Mouse (Mus musculus) midbrain, postnatal 0 days (tissue): ENCODE measurements around the gene Traf7. TPM values are rescaled to one million over a fixed set of nuclear protein-coding genes. Genes with fewer than 3 reads are reported as not detected.

Source experiments
- ATAC-seq: fragments of 200-750 bp; cut with Nextera tagmentation; 2 replicates; pipeline ENCODE4 v1.8.0; 2017; ENCODE audit warnings: moderate number of reproducible peaks, mild to moderate bottlenecking, moderate TSS enrichment, moderate library complexity; ENCODE audit not compliant: low FRiP score
- DNase-seq: peaks from one replicate; pipeline ENCODE4 v3.0.0-alpha.2; 2015; ENCODE audit warnings: low spot score
- H3K27ac ChIP-seq: fragments of 300-500 bp; sonication (generic); 2 replicates; pipeline ENCODE4 v1.5.1; 2014; ENCODE audit warnings: low read depth, mild to moderate bottlenecking, low read length, mixed read lengths
- H3K27me3 ChIP-seq: fragments of 300-500 bp; sonication (generic); 2 replicates; pipeline ENCODE4 v1.6.1; 2014; ENCODE audit warnings: low read length, control low read depth, mixed read lengths; ENCODE audit not compliant: insufficient read depth
- H3K36me3 ChIP-seq: fragments of 300-500 bp; sonication (generic); 2 replicates; pipeline ENCODE4 v1.6.1; 2014; ENCODE audit warnings: low read length, control low read depth, mixed read lengths; ENCODE audit not compliant: insufficient read depth
- H3K4me1 ChIP-seq: fragments of 300-500 bp; sonication (generic); 2 replicates; pipeline ENCODE4 v1.6.1; 2014; ENCODE audit warnings: mild to moderate bottlenecking, control low read depth, antibody characterized with exemption, low read length, mixed read lengths; ENCODE audit not compliant: insufficient read depth
- H3K4me2 ChIP-seq: fragments of 300-500 bp; sonication (generic); 2 replicates; pipeline ENCODE4 v1.6.1; 2014; ENCODE audit warnings: low read depth, mild to moderate bottlenecking, low read length, mixed read lengths; ENCODE audit not compliant: poor library complexity, severe bottlenecking
- H3K4me3 ChIP-seq: fragments of 300-500 bp; sonication (generic); 2 replicates; pipeline ENCODE4 v1.5.1; 2014; ENCODE audit warnings: low read depth, mild to moderate bottlenecking, low read length, moderate library complexity
- H3K9ac ChIP-seq: fragments of 300-500 bp; sonication (generic); replicated peaks from 2 replicates; pipeline ENCODE4 v1.6.1; 2014; ENCODE audit warnings: mild to moderate bottlenecking, low read length, moderate library complexity, mixed read lengths; ENCODE audit not compliant: poor library complexity, severe bottlenecking
- H3K9me3 ChIP-seq: fragments of 300-500 bp; sonication (generic); 2 replicates; pipeline ENCODE4 v1.6.1; 2016; ENCODE audit warnings: low read length, control low read depth
- CTCF ChIP-seq: IDR thresholded peaks from 2 replicates; pipeline ENCODE4 v1.5.1; 2016; ENCODE audit warnings: antibody characterized with exemption, mild to moderate bottlenecking
- WGBS: fragments of 180-500 bp; shearing (Covaris S2); extraction: QIAGEN DNeasy Blood & Tissue Kit; methylation state at CpG from one replicate; pipeline ENCODE4 v1.1.7; 2014; 5-methylcytosine and 5-hydroxymethylcytosine counted together
- polyA plus RNA-seq: library from polyadenylated mRNA; unstranded; fragments of >200 nt; fragmentation: Nextera tagmentation; extraction: Ambion mirVana; gene quantifications from 2 replicates; pipeline ENCODE4 v1.2.1, GENCODE M21; 2015
- total RNA-seq: library from RNA; depleted of rRNA; stranded (reverse); fragments of >200 nt; gene quantifications from 2 replicates; pipeline ENCODE4 v1.2.3, GENCODE M21; 2014; rRNA removed

Traf7 gene
- total RNA-seq (175 and 179 TPM in 2 replicates), polyA plus RNA-seq (71.4 and 73.6 TPM in 2 replicates)

- H3K4me2 ChIP-seq = peak within 1 kb of the TSS; percentile 82
- TF ChIP-seq CTCF = no peak
- H3K4me1 ChIP-seq = peaks cover 27% of the 10 kb centered on the region
- ATAC-seq (peak; percentile 96), DNase-seq (peak; percentile 100)
- H3K9me3 ChIP-seq = no peaks in the 10 kb centered on the region
- peak within 1 kb of the TSS; percentile 90 for H3K9ac ChIP-seq
- no peaks in the 10 kb centered on the region for H3K27me3 ChIP-seq
- H3K27ac ChIP-seq = peak within 1 kb of the TSS; percentile 77
- WGBS = under 1% methylated on average over 40 of the region's 40 CpGs
- peaks cover 7% of the 10 kb centered on the region for H3K36me3 ChIP-seq
- H3K4me3 ChIP-seq = peak within 1 kb of the TSS; percentile 84
Observed at GRCm38 (mm10) chr17:24527723-24528559, at the start of gene Traf7. Gene Traf7, minus strand, starts transcription at chr17:24527938.

- Histone ChIP-seq H3K9ac (no peak overlapping the region), H3K4me2 (no peak overlapping the region), H3K4me1 (no peaks in the 10 kb centered on the region), H3K27me3 (no peaks in the 10 kb centered on the region), H3K36me3 (peaks cover 79% of the 10 kb centered on the region), H3K27ac (no peak overlapping the region), H3K9me3 (no peaks in the 10 kb centered on the region), H3K4me3 (no peak overlapping the region)
- DNase-seq (no peak), ATAC-seq (no peak)
- WGBS = 97% methylated on average over 9 of the region's 9 CpGs
- TF ChIP-seq CTCF = no peak
Observed at GRCm38 (mm10) chr17:24573811-24574210, 46.1 kb upstream of the Traf7 start.

- no peak for TF ChIP-seq CTCF
- Histone ChIP-seq H3K27ac (no peak overlapping the region), H3K27me3 (no peaks in the 10 kb centered on the region), H3K4me2 (no peak overlapping the region), H3K4me1 (no peaks in the 10 kb centered on the region), H3K36me3 (peaks cover 77% of the 10 kb centered on the region), H3K9ac (no peak overlapping the region), H3K4me3 (no peak overlapping the region), H3K9me3 (no peaks in the 10 kb centered on the region)
- WGBS = 94% methylated on average over 12 of the region's 12 CpGs
- DNase-seq = no peak
- no peak for ATAC-seq
Observed at GRCm38 (mm10) chr17:24572651-24573245, 45.0 kb upstream of the Traf7 start.

- Histone ChIP-seq H3K4me3 (no peak overlapping the region), H3K4me1 (no peaks in the 10 kb centered on the region), H3K36me3 (peaks cover 85% of the 10 kb centered on the region), H3K27me3 (no peaks in the 10 kb centered on the region), H3K9me3 (no peaks in the 10 kb centered on the region), H3K9ac (no peak overlapping the region), H3K4me2 (no peak overlapping the region), H3K27ac (no peak overlapping the region)
- TF ChIP-seq CTCF = no peak
- 95% methylated on average over 4 of the region's 4 CpGs for WGBS
- no peak for ATAC-seq
- no peak for DNase-seq
Observed at GRCm38 (mm10) chr17:24569837-24570236, 42.1 kb upstream of the Traf7 start.

- no peak overlapping the region for H3K9ac ChIP-seq
- H3K36me3 ChIP-seq = peaks cover 68% of the 10 kb centered on the region
- 65% methylated on average over 8 of the region's 8 CpGs for WGBS
Observed at GRCm38 (mm10) chr17:24567034-24567779, 39.5 kb upstream of the Traf7 start.

More at GRCm38 (mm10) chr17:24567034-24567779, 39.5 kb upstream of the Traf7 start:
- ATAC-seq (no peak), DNase-seq (no peak)
- Histone ChIP-seq H3K27me3 (no peaks in the 10 kb centered on the region), H3K4me1 (no peaks in the 10 kb centered on the region), H3K4me2 (no peak overlapping the region), H3K27ac (no peak overlapping the region), H3K9me3 (no peaks in the 10 kb centered on the region), H3K4me3 (no peak overlapping the region)
- no peak for TF ChIP-seq CTCF
